Mouse (Mus musculus) kidney, embryonic 14.5 days (tissue): ENCODE results near the gene Cnnm3. TPM values are rescaled to one million over a fixed set of nuclear protein-coding genes. Genes with fewer than 3 reads are reported as not detected.

Experiments used
- ATAC-seq: fragments of 200-750 bp; cut with Nextera tagmentation; 2 replicates; pipeline ENCODE4 v1.8.0; 2017; ENCODE audit warnings: moderate number of reproducible peaks, mild to moderate bottlenecking, moderate TSS enrichment, moderate library complexity; ENCODE audit not compliant: low FRiP score, low TSS enrichment
- H3K27ac ChIP-seq: fragments of 300-500 bp; sonication (generic); 2 replicates; pipeline ENCODE4 v1.5.1; 2014; ENCODE audit warnings: low read depth, mild to moderate bottlenecking, low read length, moderate library complexity, mixed read lengths
- H3K27me3 ChIP-seq: fragments of 300-500 bp; sonication (generic); 2 replicates; pipeline ENCODE4 v1.6.1; 2014; ENCODE audit warnings: mild to moderate bottlenecking, low read length; ENCODE audit not compliant: control insufficient read depth, insufficient read depth
- H3K36me3 ChIP-seq: fragments of 300-500 bp; sonication (generic); 2 replicates; pipeline ENCODE4 v1.6.1; 2014; ENCODE audit warnings: low read length, mixed read lengths; ENCODE audit not compliant: control insufficient read depth, insufficient read depth
- H3K4me1 ChIP-seq: fragments of 300-500 bp; sonication (generic); 2 replicates; pipeline ENCODE4 v1.6.1; 2014; ENCODE audit warnings: low read length, mixed read lengths; ENCODE audit not compliant: control insufficient read depth, insufficient read depth
- H3K4me2 ChIP-seq: fragments of 300-500 bp; sonication (generic); replicated peaks from 2 replicates; pipeline ENCODE4 v1.6.1; 2014; ENCODE audit warnings: low read depth, mild to moderate bottlenecking, low read length
- H3K4me3 ChIP-seq: fragments of 300-500 bp; sonication (generic); 2 replicates; pipeline ENCODE4 v1.5.1; 2014; ENCODE audit warnings: mild to moderate bottlenecking, low read length
- H3K9ac ChIP-seq: fragments of 300-500 bp; sonication (generic); 2 replicates; pipeline ENCODE4 v1.6.1; 2014; ENCODE audit warnings: low read depth, mild to moderate bottlenecking, low read length, moderate library complexity
- H3K9me3 ChIP-seq: fragments of 300-500 bp; sonication (generic); 2 replicates; pipeline ENCODE4 v1.6.1; 2016; ENCODE audit warnings: low read length; ENCODE audit not compliant: control insufficient read depth
- WGBS: fragments of 180-500 bp; shearing (Covaris S2); extraction: QIAGEN DNeasy Blood & Tissue Kit; methylation state at CpG from one replicate; pipeline ENCODE4 v1.1.7; 2014; 5-methylcytosine and 5-hydroxymethylcytosine counted together
- polyA plus RNA-seq: library from polyadenylated mRNA; unstranded; fragments of >200 nt; fragmentation: Nextera tagmentation; extraction: Ambion mirVana; gene quantifications from 2 replicates; pipeline ENCODE4 v1.2.1, GENCODE M21; 2014

Cnnm3 gene
- polyA plus RNA-seq, 1 experiment from 2014 or later: 7.5 TPM

- no peak for ATAC-seq
- Histone ChIP-seq H3K9me3 (no peaks in the 10 kb centered on the region), H3K9ac (0 out of 2 replicates have a peak overlapping the region, but pooled peaks have one; percentile 13), H3K27me3 (no peaks in the 10 kb centered on the region), H3K36me3 (no peaks in the 10 kb centered on the region; the same call in 1 of the 2 replicates), H3K4me3 (no peak overlapping the region), H3K4me2 (peak overlapping the region; percentile 82; the same call in 1 of the 2 replicates), H3K4me1 (peaks cover 62% of the 10 kb centered on the region), H3K27ac (no peak overlapping the region)
- 49% methylated on average over 8 of the region's 8 CpGs for WGBS
Observed at GRCm38 (mm10) chr1:36475480-36476110, 36.1 kb upstream of the Cnnm3 start.

DNA sequence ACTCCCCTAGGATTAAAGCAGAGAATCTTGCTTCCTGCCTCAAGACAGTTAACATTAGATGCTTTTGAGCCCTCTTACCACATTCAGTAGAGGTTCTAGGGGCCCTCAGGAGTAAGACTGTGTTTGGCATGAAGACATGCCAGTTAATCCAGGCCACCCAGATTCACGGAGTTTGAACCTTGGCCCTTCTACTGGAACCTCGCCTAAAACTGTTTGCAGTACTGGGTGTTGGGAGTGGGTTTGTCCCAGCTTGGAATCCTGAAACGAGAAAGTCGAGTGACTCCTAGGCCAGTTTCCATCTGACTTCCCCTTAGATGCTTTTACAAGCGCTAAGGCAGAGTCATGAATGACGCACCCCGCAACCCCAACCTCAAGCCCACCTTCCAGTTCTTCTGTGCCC, 35.2 kb upstream of the Cnnm3 start:
- WGBS: 83% methylated on average over 7 of the region's 7 CpGs
- Histone ChIP-seq H3K36me3 (no peaks in the 10 kb centered on the region; the same call in 1 of the 2 replicates), H3K27me3 (no peaks in the 10 kb centered on the region), H3K4me2 (no peak overlapping the region), H3K9ac (no peak overlapping the region), H3K4me1 (peaks cover 66% of the 10 kb centered on the region), H3K27ac (no peak overlapping the region), H3K4me3 (no peak overlapping the region), H3K9me3 (no peaks in the 10 kb centered on the region)
- ATAC-seq: no peak

DNA sequence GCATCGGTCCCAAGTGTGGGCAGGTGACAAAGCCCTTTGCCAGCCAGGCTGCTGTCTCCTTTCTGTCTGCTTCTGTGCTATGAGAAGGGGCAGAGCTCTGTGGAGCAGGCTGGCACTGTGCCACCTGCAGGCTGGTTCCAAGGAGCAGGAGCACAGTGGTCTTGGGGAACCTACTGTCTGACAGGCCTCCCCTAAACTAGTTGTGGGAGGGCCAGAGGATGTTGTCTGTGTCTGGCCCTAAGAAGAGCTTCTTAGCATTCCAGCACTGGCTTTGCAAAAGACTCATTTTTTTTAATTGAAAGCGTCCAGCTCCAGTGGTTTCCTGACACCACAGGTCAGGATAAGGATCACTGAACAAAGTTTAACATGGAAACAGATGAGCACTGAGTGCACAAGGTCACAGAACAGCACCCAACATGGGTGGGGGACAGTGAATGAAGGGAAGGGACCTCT, 33.3 kb upstream of the Cnnm3 start:
- Histone ChIP-seq H3K27me3 (no peaks in the 10 kb centered on the region), H3K9ac (no peak overlapping the region), H3K9me3 (no peaks in the 10 kb centered on the region), H3K4me2 (no peak overlapping the region; the same call in 1 of the 2 replicates), H3K27ac (peak overlapping the region; percentile 27; the same call in 1 of the 2 replicates), H3K4me1 (peaks cover 52% of the 10 kb centered on the region), H3K4me3 (no peak overlapping the region), H3K36me3 (no peaks in the 10 kb centered on the region; the same call in 1 of the 2 replicates)
- peak; percentile 75 for ATAC-seq
- 28% methylated on average over 2 of the region's 2 CpGs for WGBS

DNA sequence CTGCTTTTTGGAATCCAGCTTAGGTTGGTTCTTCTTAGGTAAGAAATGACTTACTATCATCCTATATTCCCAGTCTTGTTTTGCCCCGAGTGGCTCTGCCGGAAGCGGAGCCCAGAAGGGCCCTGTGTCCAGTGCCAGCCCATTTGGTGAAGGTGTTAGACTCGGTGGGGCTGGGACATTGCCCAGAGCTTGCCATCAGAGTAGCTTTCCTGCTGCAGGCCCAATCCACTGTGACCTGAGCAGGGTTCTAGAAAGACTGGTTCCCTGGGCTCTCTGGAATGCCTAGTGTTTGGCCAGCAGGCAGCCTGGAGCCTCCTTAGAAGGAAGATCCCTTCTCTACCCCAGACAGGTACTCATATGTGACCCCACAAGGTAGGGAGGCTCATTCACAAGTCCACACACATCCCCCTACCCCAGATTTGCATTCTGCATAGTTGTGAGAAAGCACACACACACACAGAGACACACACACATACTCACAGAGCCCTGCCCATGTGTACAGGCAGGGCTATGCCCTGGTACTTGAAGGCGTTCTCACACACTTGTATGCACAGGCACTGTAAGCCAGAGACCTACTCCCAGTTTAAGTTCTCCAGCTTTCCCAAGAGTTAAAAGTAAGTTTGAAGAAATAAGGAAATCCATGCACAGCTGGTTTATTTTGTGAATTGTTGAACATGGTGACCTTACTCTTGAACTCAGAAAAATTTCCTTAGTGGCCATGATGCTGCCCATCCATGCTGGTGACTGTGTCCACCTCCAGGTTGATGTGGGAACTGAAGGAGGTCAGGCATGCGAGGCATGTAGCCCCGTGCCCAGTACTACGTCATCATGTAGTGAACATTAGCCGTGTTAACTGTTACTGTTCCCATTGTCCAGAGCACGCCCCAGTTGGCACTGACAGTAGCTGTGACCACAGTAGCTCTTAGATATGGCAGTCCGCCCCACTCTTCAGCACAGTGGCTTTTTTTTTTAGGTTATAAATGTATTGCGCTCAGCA, 31.5 kb upstream of the Cnnm3 start:
- 69% methylated on average over 12 of the region's 12 CpGs for WGBS
- no peak overlapping the region for H3K4me2 ChIP-seq
- no peaks in the 10 kb centered on the region; the same call in 1 of the 2 replicates for H3K36me3 ChIP-seq
- ATAC-seq: no peak
- H3K4me3 ChIP-seq: no peak overlapping the region
- H3K9me3 ChIP-seq: no peaks in the 10 kb centered on the region
- no peak overlapping the region for H3K27ac ChIP-seq
- H3K27me3 ChIP-seq: no peaks in the 10 kb centered on the region
- H3K9ac ChIP-seq: no peak overlapping the region
- H3K4me1 ChIP-seq: peaks cover 41% of the 10 kb centered on the region

DNA sequence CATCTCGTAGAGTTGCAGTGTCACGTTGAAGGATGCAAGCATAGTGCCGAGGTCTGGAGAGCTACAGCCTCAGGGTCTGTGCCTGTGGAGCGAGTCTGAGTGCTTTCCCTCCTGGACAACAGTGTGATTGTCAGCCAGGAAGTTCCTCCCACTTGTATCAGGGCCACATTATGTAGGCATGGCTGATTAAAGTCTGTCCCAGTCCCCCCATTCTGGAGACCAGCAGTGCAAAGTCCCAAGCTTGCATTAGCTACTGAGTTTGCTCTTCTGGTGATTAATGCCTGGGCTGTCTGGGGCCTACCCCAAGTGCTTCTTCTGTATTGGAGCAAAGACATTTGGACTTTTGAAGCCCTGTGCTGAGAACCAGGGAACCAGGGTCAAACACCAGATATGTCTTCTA, 27.8 kb upstream of the Cnnm3 start:
- ATAC-seq: peak; percentile 7; the same call in 1 of the 2 replicates
- H3K36me3 ChIP-seq: no peaks in the 10 kb centered on the region; the same call in 1 of the 2 replicates
- no peak overlapping the region for H3K4me3 ChIP-seq
- H3K4me1 ChIP-seq: peaks cover 17% of the 10 kb centered on the region; the same call in 1 of the 2 replicates
- no peaks in the 10 kb centered on the region for H3K9me3 ChIP-seq
- H3K9ac ChIP-seq: no peak overlapping the region
- no peak overlapping the region for H3K4me2 ChIP-seq
- H3K27me3 ChIP-seq: no peaks in the 10 kb centered on the region
- H3K27ac ChIP-seq: no peak overlapping the region
- WGBS: 56% methylated on average over 4 of the region's 4 CpGs

DNA sequence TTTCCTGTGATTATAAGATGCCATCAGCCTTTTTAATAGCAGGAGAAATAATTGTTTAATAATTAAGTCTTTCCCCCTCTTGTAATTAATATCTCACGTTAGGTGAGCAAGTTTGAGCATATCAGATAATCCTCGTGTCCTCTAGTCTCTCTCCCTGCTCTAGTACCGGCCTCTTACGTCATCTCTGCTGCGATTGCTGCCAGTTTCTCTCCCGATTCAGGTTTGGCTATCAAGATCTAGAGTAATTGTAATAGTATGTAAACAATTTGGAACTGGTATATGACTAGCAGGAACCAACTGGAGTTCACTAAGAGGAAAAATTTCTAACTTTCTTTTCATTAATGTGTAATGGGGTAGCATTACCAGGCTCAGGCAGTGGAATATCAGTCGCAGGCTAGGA, 26.6 kb upstream of the Cnnm3 start:
- Histone ChIP-seq H3K4me2 (no peak overlapping the region), H3K9ac (no peak overlapping the region), H3K4me1 (peaks cover 14% of the 10 kb centered on the region; the same call in 1 of the 2 replicates), H3K4me3 (no peak overlapping the region), H3K36me3 (no peaks in the 10 kb centered on the region), H3K9me3 (no peaks in the 10 kb centered on the region), H3K27me3 (no peaks in the 10 kb centered on the region), H3K27ac (no peak overlapping the region)
- no peak for ATAC-seq
- 79% methylated on average over 7 of the region's 7 CpGs for WGBS

- H3K4me1 ChIP-seq: peaks cover 7% of the 10 kb centered on the region
- H3K4me3 ChIP-seq: no peak overlapping the region
- WGBS: 54% methylated on average over 9 of the region's 9 CpGs
- 0 out of 2 replicates have a peak overlapping the region, but pooled peaks have one; percentile 6 for H3K27ac ChIP-seq
- no peak overlapping the region for H3K9ac ChIP-seq
- no peaks in the 10 kb centered on the region for H3K27me3 ChIP-seq
- no peaks in the 10 kb centered on the region for H3K9me3 ChIP-seq
- peak; percentile 32 for ATAC-seq
- H3K36me3 ChIP-seq: no peaks in the 10 kb centered on the region
- no peak overlapping the region for H3K4me2 ChIP-seq
Observed at GRCm38 (mm10) chr1:36487111-36487510, 24.6 kb upstream of the Cnnm3 start.

GRCm38 (mm10) chr1:36489661-36490060, 22.0 kb upstream of the Cnnm3 start:
- H3K9me3 ChIP-seq: no peaks in the 10 kb centered on the region
- no peaks in the 10 kb centered on the region for H3K27me3 ChIP-seq
- no peak overlapping the region for H3K4me3 ChIP-seq
- no peaks in the 10 kb centered on the region for H3K36me3 ChIP-seq
- H3K4me2 ChIP-seq: no peak overlapping the region
- H3K9ac ChIP-seq: no peak overlapping the region
- 82% methylated on average over 6 of the region's 6 CpGs for WGBS
- no peak overlapping the region for H3K27ac ChIP-seq
- no peak for ATAC-seq
- peaks cover 5% of the 10 kb centered on the region for H3K4me1 ChIP-seq
